Mouse (Mus musculus): ENCODE data around the gene Gins2. TPM values are rescaled to one million over a fixed set of nuclear protein-coding genes. Genes with fewer than 3 reads are reported as not detected.

The Gins2 gene
- total RNA-seq, 1 experiment, result 56.2 TPM

DNA sequence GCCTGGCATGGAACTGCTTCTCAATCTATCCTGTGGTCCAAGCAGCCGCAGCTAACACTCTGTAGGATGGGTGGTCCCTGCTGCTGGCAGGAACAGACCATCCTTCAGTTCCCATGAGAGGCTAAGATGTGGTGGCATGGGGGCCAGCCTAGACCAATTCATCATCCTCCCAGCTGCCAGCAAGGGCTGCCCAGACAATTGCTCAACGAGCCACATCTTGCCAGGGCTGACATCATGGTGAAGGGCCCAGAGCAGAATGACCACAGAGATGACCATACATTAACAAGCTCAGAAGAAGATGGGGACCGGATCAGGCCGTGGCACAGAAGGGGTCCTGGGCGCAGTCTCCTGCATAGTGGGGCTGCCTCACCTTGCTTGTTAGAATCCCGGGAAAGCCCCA, 21.7 kb upstream of the Gins2 start:
- DNase-seq (ENCODE audit: low read depth, low spot score), result no peak
- no peak overlapping the region for H3K4me3 ChIP-seq (ENCODE audit: insufficient read depth in 1 of 2, low read depth in 1 of 2, low read length in 2 of 2, poor library complexity in 1 of 2, severe bottlenecking in 1 of 2)
- in situ Hi-C loops (cut with MboI; ENCODE audit: low sequenced_read_pairs in 2 of 2, unreplicated experiment in 2 of 2), result no loop called here
- no peak for TF ChIP-seq ZC3H11A (IDR thresholded peaks at IDR 0.05; ENCODE audit: borderline replicate concordance, low read depth, low read length)
- no peak for TF ChIP-seq ZNF384 (IDR thresholded peaks at IDR 0.05; ENCODE audit: low read depth, low read length)
- no peak for TF ChIP-seq CHD2 (IDR thresholded peaks at IDR 0.05; ENCODE audit: low read depth, low read length)
- TF ChIP-seq HCFC1 (IDR thresholded peaks at IDR 0.05; ENCODE audit: borderline replicate concordance, insufficient read depth, low read length), result no peak
- no peak for TF ChIP-seq MAFK (IDR thresholded peaks at IDR 0.05; ENCODE audit: insufficient read depth, low read depth, low read length)
- H3K9me3 ChIP-seq (ENCODE audit: control insufficient read depth, insufficient read depth, low read depth, low read length), result no peaks in the 10 kb centered on the region
- no peak overlapping the region for H3K27ac ChIP-seq (ENCODE audit: insufficient read depth, low read depth, low read length, poor library complexity, severe bottlenecking)
- peaks cover 2% of the 10 kb centered on the region; the same call in 1 of the 2 replicates for H3K36me3 ChIP-seq (ENCODE audit: control insufficient read depth, insufficient read depth, low read length, poor library complexity, severe bottlenecking)
- no peak overlapping the region for H3K9ac ChIP-seq (ENCODE audit: insufficient read depth, low read depth, low read length, poor library complexity, severe bottlenecking)
- peaks cover 2 to 6% of the 10 kb centered on the region in 2 experiments; a peak in 1 of 4 replicates for H3K4me1 ChIP-seq (ENCODE audit: control insufficient read depth in 2 of 2, insufficient read depth in 2 of 2, low read length in 2 of 2, poor library complexity in 1 of 2)

DNA sequence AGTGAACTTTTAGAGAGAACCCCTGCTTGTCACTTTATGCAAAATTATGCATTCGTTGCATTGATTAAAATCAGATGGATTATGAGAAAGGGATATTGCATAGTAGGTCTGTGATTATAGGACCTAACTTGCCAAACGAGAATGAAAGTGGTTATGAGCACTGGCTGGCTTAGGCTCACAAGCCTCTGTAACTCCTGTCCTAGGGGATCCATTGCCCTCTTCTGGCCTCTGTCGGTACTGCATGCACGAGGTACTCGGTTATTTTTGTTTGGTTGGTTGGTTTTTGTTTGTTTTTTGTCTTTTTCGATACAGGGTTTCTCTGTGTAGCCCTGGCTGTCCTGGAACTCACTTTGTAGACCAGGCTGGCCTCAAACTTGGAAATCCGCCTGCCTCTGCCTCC, 18.8 kb upstream of the Gins2 start:
- H3K36me3 ChIP-seq (ENCODE audit: control insufficient read depth, insufficient read depth, low read length, poor library complexity, severe bottlenecking), result no peaks in the 10 kb centered on the region; the same call in 1 of the 2 replicates
- H3K9ac ChIP-seq (ENCODE audit: insufficient read depth, low read depth, low read length, poor library complexity, severe bottlenecking), result no peak overlapping the region
- in situ Hi-C loops (cut with MboI; ENCODE audit: low sequenced_read_pairs in 2 of 2, unreplicated experiment in 2 of 2), result no loop called here
- H3K4me1 ChIP-seq (ENCODE audit: control insufficient read depth in 2 of 2, insufficient read depth in 2 of 2, low read length in 2 of 2, poor library complexity in 1 of 2), result peaks cover 2 to 8% of the 10 kb centered on the region in 2 experiments; a peak in 1 of 4 replicates
- TF ChIP-seq ZC3H11A (IDR thresholded peaks at IDR 0.05; ENCODE audit: borderline replicate concordance, low read depth, low read length), result 0 out of 2 replicates have a peak, but pooled peaks have one; percentile 12
- no peak for TF ChIP-seq HCFC1 (IDR thresholded peaks at IDR 0.05; ENCODE audit: borderline replicate concordance, insufficient read depth, low read length)
- H3K4me3 ChIP-seq (ENCODE audit: insufficient read depth in 1 of 2, low read depth in 1 of 2, low read length in 2 of 2, poor library complexity in 1 of 2, severe bottlenecking in 1 of 2), result no peak overlapping the region
- no peaks in the 10 kb centered on the region for H3K9me3 ChIP-seq (ENCODE audit: control insufficient read depth, insufficient read depth, low read depth, low read length)
- H3K27ac ChIP-seq (ENCODE audit: insufficient read depth, low read depth, low read length, poor library complexity, severe bottlenecking), result no peak overlapping the region
- peak; percentile 73 for DNase-seq (ENCODE audit: low read depth, low spot score)

DNA sequence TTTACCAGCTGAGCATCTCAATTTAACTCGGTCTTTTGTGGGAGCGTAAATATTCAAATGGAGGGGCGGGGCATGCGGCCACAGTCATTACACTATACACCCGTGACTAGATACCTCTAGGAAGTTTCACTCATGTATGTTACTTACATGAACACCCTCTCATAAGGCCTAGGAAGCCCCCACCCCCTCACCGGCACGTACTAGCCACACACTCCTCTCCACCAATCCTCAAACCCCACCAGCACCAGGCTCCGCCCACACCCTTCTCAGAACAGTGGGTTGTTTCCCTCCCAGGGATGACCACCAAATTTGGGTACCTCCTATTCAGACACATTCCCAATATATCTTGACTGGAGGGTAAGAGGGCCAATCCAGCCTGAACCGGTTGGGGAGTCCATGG, 18.4 kb upstream of the Gins2 start:
- TF ChIP-seq ZC3H11A (IDR thresholded peaks at IDR 0.05; ENCODE audit: borderline replicate concordance, low read depth, low read length), result no peak
- TF ChIP-seq MAFK (IDR thresholded peaks at IDR 0.05; ENCODE audit: insufficient read depth, low read depth, low read length), result no peak
- no peak for TF ChIP-seq CHD2 (IDR thresholded peaks at IDR 0.05; ENCODE audit: low read depth, low read length)
- no peak for TF ChIP-seq ZNF384 (IDR thresholded peaks at IDR 0.05; ENCODE audit: low read depth, low read length)
- no peak for TF ChIP-seq HCFC1 (IDR thresholded peaks at IDR 0.05; ENCODE audit: borderline replicate concordance, insufficient read depth, low read length)
- Histone ChIP-seq H3K4me3 (ENCODE audit: insufficient read depth in 1 of 2, low read depth in 1 of 2, low read length in 2 of 2, poor library complexity in 1 of 2, severe bottlenecking in 1 of 2) (no peak overlapping the region), H3K36me3 (ENCODE audit: control insufficient read depth, insufficient read depth, low read length, poor library complexity, severe bottlenecking) (no peaks in the 10 kb centered on the region; the same call in 1 of the 2 replicates), H3K9me3 (ENCODE audit: control insufficient read depth, insufficient read depth, low read depth, low read length) (no peaks in the 10 kb centered on the region), H3K4me1 (ENCODE audit: control insufficient read depth in 2 of 2, insufficient read depth in 2 of 2, low read length in 2 of 2, poor library complexity in 1 of 2) (peaks cover 2 to 11% of the 10 kb centered on the region in 2 experiments; a peak in 2 of 4 replicates), H3K27ac (ENCODE audit: insufficient read depth, low read depth, low read length, poor library complexity, severe bottlenecking) (no peak overlapping the region), H3K9ac (ENCODE audit: insufficient read depth, low read depth, low read length, poor library complexity, severe bottlenecking) (no peak overlapping the region)
- in situ Hi-C loops (cut with MboI; ENCODE audit: low sequenced_read_pairs in 2 of 2, unreplicated experiment in 2 of 2), result no loop called here
- no peak for DNase-seq (ENCODE audit: low read depth, low spot score)

DNA sequence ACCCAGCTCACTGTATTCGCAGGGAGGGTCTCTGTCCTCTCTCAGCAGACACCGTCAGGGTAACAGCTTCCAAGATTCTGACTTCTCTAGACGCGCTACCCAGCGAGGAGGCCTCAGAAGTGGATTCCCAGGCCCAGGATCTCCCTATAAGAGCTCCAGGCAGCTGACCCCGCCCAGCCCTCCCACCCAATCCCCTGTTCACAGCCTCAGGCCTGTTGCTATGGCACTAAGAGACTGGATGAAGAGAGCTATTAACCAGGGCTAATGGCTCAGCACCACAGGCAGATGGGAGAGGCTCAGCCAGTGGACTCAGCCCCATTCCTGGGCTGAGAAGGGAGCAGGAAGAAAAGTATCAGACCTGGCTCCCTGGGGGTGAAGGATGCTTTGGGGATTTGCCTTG, 13.6 kb upstream of the Gins2 start:
- Histone ChIP-seq H3K36me3 (ENCODE audit: control insufficient read depth, insufficient read depth, low read length, poor library complexity, severe bottlenecking) (no peaks in the 10 kb centered on the region), H3K27ac (ENCODE audit: insufficient read depth, low read depth, low read length, poor library complexity, severe bottlenecking) (peak overlapping the region; percentile 18; the same call in 1 of the 2 replicates), H3K4me1 (ENCODE audit: control insufficient read depth in 2 of 2, insufficient read depth in 2 of 2, low read length in 2 of 2, poor library complexity in 1 of 2) (peaks cover under 1 to 18% of the 10 kb centered on the region in 2 experiments; a peak in 2 of 4 replicates), H3K9me3 (ENCODE audit: control insufficient read depth, insufficient read depth, low read depth, low read length) (no peaks in the 10 kb centered on the region), H3K9ac (ENCODE audit: insufficient read depth, low read depth, low read length, poor library complexity, severe bottlenecking) (no peak overlapping the region), H3K4me3 (ENCODE audit: insufficient read depth in 1 of 2, low read depth in 1 of 2, low read length in 2 of 2, poor library complexity in 1 of 2, severe bottlenecking in 1 of 2) (no peak overlapping the region)
- peak; percentile 73 for DNase-seq (ENCODE audit: low read depth, low spot score)
- TF ChIP-seq CHD2 (IDR thresholded peaks at IDR 0.05; ENCODE audit: low read depth, low read length) (no peak), MAFK (IDR thresholded peaks at IDR 0.05; ENCODE audit: insufficient read depth, low read depth, low read length) (no peak), ZNF384 (IDR thresholded peaks at IDR 0.05; ENCODE audit: low read depth, low read length) (no peak), ZC3H11A (IDR thresholded peaks at IDR 0.05; ENCODE audit: borderline replicate concordance, low read depth, low read length) (no peak), HCFC1 (IDR thresholded peaks at IDR 0.05; ENCODE audit: borderline replicate concordance, insufficient read depth, low read length) (no peak)
- in situ Hi-C loops (cut with MboI; ENCODE audit: low sequenced_read_pairs in 2 of 2, unreplicated experiment in 2 of 2), result no loop called here

DNA sequence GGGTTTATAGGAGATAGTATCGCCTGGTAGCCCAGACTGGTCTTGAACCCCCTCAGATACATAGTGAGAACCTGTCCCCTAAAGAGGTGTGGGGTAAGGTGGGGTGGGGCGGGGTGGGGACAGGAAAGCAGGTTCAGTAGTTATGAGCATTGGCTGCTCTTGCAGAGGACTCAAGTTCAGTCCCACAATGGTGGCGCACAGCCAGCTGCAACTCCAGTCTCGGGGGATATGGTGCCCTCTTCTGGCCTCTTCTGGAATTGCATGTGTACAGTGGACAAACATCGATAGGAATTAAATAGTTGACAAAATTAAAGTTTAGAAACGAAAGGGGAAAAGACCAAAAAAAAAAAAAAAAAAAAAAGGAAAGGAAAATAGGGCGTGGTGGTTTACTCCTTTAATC, 10.4 kb upstream of the Gins2 start:
- no peak for TF ChIP-seq ZNF384 (IDR thresholded peaks at IDR 0.05; ENCODE audit: low read depth, low read length)
- TF ChIP-seq ZC3H11A (IDR thresholded peaks at IDR 0.05; ENCODE audit: borderline replicate concordance, low read depth, low read length), result peak; percentile 50; the same call in 1 of the 2 replicates
- Histone ChIP-seq H3K4me3 (ENCODE audit: insufficient read depth in 1 of 2, low read depth in 1 of 2, low read length in 2 of 2, poor library complexity in 1 of 2, severe bottlenecking in 1 of 2) (no peak overlapping the region), H3K9ac (ENCODE audit: insufficient read depth, low read depth, low read length, poor library complexity, severe bottlenecking) (no peak overlapping the region), H3K9me3 (ENCODE audit: control insufficient read depth, insufficient read depth, low read depth, low read length) (no peaks in the 10 kb centered on the region), H3K4me1 (ENCODE audit: control insufficient read depth in 2 of 2, insufficient read depth in 2 of 2, low read length in 2 of 2, poor library complexity in 1 of 2) (peaks cover 0 to 14% of the 10 kb centered on the region in 2 experiments; a peak in 2 of 4 replicates), H3K36me3 (ENCODE audit: control insufficient read depth, insufficient read depth, low read length, poor library complexity, severe bottlenecking) (no peaks in the 10 kb centered on the region), H3K27ac (ENCODE audit: insufficient read depth, low read depth, low read length, poor library complexity, severe bottlenecking) (no peak overlapping the region)
- in situ Hi-C loops (cut with MboI; ENCODE audit: low sequenced_read_pairs in 2 of 2, unreplicated experiment in 2 of 2), result no loop called here
- peak; percentile 61 for DNase-seq (ENCODE audit: low read depth, low spot score)

Data from ES-E14 (cell line).